Mouse (Mus musculus) forelimb bud, embryonic 11.5 days (tissue): ENCODE data around the gene Mecom.
A peak's percentile ranks its signal among the peaks of the same experiment; 100 is the strongest.

Experiments used
- DNase-seq: peaks from one replicate; pipeline ENCODE4 v3.0.0-alpha.2; 2012; ENCODE audit warnings: low read depth, low spot score

Mecom gene

DNA sequence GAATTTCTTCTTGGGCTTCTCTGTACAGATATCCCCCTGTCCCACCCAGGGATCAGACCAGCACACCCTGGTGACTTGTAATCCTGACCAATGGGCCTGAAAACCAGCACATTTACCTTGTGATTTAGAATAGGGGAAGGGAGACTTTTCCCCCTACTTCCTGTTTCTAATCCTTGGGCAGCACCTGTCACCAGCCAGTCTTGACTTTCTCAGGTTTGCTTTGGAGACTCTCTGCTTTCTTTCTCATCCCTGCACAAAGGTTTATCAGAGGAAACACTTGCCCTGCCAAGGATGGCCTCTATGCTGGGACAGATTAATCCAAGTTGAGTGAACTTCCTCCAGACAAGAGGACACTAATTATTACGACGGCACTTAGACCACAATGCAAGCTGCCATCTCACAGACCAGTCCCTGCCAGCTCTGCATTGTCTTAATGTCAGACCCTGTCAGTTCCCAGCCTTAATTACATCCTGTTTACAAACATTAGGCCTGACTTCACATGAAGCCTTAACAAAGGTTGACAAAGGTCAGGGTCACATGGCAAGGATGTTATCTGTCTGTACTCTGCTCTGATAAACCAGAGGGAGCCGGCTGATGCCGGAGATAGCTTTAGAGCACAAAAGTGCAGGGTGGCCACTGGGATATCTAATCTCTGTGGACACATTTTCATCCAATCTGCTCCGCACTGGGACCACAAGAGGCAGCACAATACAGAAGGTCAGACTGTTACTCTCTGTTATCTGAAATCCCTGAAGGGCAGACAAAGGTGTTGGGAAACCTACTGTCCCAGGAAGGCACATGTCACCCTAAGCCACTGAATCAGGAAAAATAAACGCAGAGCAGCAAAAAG lies 193.7 kb downstream of the Mecom start:
- no peak for DNase-seq

DNA sequence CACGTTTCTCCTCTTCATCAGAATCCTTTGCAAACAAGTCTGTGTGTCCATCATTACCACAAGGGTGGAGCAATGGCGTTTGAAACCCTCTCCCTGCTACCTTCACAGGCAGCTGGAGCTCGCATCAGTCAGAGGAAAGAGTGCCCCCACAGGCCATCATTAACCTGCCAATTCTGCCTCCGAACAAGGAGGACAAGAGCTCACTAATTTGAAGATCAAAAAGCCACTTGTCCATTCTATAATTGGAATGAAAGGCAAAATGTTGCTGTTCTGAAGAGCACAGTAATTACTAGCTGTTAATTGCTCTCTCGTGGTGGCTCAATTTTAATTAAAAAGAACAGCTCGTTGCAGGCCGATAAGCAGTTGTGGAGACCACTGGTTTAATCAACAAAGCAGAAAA lies 198.5 kb downstream of the Mecom start:
- DNase-seq = peak; percentile 32

DNA sequence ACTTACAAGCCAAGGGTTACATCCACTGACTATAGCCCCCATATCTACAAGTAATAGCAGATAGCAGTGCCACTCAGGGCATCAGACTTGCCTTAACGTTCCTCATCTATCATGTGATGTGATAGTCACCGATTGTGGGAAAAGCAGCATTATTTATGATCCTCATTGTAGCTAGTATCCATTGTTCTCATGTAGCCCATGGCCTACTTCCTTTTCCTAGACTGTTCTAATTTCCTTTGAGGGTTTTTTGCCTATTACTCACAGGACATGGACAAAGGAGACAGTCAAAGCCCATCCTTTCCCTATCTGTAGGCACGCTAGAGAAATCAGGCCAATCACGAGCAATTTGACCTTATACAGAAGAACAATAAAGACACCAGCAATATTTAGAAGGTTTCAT lies 203.7 kb downstream of the Mecom start:
- no peak for DNase-seq

DNA sequence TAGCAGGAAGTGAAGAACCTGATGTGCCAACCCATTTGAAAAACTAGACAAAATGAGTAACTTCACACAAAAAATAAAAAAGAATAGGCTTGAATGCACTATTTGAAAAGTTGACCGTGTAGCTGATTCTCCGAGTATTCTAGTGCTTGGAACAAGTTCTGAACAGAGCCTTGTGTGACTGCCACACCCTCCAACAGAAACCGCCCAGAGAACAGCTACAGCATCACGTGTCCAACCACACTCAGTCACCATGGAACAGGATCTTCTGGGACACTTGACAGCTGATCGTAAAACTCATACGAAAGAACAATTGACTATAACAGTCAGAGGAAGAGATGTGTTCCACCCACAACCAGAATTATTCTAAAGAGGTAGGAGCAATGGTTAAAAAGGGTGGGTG lies 215.5 kb downstream of the Mecom start:
- DNase-seq = no peak

DNA sequence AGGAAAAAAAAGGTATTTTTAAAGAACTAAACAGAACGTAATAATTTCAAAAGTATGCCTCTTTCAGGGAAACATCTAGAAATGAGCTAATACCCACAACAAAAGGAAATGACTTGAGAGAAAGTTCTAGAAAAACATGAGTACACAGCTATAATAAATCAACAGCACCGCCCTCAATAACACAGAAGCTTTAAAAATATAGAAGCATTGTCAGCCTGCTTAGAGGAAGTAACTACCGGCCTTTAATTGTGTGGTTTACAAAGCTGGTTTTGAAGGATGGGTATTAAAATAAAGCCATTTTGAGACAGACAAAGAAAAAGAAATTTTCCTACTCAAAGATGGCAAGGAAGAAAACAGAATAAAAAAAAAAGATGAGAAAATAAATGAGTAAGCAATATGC lies 217.3 kb downstream of the Mecom start:
- no peak for DNase-seq

DNA sequence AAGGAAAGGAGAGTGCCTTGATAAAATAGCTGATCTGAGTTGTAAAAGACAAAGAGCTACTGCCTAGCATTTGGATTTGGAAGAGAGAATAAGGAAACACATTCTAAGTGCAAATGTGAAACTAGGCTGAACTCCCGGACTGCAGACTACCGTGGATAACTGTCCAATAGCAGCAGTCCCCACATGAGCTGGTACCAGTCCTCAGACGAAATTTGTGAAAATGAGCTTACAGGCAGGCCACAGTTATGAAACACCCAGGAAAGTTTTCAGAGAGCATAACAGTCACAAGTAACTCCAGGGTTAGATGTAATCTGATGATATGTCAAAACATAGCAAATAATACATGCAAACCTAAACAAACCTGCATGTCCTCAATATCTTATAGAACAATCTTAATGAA lies 217.8 kb downstream of the Mecom start:
- no peak for DNase-seq

DNA sequence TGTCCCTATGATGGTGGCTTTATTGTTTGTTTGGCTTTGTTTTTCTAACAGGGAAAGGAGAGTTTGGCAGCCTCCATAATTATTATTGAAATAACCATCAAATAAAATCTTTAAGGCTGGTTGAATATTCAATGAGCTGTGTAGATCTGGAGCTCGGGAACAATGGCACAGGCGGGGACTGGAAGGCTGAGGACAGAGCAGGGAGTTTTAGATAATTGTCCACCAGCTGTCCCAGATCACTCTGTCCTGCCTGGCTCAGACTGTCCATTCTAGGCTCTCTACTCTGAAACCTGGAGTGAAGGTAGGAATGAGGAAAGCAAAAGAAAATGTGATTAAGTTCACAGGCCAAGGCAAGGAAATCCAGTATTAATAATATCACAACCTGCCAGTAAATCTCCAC lies 232.9 kb downstream of the Mecom start:
- DNase-seq = no peak

DNA sequence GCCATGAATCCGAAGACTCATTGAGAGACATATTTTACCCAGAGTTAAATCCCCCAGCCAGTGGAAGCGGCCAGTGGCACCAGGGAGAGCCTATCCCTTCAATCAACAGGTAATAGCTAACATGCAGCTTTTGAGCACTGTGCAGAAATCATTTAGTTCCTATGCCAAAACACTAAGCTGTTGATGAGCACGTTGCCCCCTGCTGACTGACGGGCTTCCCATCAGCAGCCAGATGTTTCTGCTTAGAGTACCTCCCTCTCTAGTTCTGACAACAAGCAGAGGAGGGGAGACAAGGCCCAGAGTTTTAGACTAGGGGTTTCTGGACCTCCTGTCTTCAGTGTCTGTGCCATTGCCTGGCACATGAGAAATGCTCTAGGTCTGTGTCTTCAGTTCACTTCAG lies 239.7 kb downstream of the Mecom start:
- DNase-seq = no peak

DNA sequence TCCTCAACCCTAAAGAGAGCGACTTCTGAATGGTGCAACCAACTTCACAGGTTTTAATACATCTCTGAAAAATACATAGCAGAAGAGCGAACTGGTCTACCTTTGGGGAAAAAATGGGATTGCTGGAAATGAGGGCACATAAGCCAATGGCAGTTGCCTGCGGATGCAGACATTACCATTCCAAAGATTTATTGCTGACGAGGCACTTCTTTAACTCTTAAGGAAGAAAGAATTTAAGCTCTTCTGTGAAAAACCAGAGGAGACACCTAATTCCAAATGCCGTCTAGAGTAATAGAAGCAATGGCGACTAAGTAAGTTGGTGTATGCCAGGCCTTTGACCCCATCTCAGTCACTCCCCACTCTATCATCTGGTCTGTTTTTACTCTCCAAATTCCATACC lies 240.2 kb downstream of the Mecom start:
- no peak for DNase-seq

DNA sequence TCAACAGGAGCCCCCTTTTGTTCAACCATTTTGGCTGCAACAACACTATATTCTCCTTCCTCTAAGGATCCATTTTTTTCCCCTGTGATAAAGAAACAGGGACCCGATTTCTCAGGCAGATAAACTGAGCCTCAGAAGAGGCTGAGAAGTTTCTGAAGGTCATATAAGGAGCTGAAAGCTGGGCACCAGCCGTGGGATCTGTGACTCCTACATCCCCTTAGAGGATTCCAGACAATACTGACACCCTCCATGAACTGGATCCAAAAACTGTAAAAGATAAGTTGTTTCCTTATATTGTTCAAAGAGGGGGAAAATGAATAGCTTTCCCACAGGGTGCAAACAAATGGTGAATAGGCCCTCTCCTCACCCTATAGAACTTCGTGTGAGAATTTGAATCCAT lies 241.7 kb downstream of the Mecom start:
- no peak for DNase-seq

DNA sequence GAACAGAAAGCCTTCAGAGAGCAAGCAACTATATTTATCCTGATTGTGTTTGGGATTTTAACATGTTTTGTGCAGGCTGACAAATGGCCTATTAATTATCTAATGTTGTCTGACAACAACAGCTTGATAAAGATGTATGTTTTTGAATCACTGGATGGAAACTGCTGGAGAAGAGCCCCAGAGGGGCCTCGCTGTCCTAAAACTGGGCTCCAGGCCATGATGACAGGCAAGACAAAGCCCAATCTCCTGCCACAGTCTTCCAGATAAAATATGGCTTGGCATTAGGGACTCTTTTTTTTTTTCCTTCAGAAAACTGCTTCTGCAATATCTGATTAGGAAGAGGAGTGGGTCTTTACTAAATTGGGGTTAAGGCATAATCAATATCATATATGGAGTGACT lies 248.3 kb downstream of the Mecom start:
- DNase-seq = no peak

DNA sequence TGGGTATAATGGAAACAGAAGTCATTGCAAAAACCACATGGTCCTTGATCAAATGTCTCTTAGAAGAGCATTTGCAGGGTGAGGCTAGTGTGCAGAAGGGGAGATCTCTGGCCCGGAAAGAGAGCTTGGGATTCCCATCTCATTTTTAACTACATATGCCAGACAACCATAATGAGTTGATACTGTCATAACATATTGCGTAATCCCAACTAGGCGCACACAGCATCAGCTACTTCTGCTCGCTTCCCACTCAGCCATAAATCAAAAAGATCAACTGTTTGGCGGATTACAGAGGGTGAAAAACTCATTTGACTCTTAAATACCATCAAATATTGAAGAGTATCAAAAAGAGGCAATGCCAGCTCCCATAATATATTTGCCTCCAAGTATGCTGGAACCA lies 253.4 kb downstream of the Mecom start:
- DNase-seq = no peak

DNA sequence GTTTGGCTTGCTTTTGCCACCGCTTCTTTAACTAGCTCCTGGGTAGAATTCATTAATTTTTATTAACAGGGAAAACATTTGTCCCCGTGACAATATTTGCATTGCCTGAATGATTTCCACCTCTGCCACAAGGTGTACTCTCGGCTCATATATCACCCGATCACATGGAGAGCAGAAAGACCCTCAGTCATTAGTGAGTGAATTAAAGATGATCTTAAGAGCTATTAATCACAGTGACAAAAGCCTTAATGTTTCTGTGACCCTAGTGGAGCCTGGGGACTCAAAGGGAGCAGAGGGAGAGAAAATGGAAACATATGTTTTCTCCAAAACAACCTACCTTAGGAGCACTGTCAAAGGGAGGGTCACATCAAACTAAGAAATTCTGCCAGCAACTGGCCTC lies 261.3 kb downstream of the Mecom start:
- peak; percentile 49 for DNase-seq

DNA sequence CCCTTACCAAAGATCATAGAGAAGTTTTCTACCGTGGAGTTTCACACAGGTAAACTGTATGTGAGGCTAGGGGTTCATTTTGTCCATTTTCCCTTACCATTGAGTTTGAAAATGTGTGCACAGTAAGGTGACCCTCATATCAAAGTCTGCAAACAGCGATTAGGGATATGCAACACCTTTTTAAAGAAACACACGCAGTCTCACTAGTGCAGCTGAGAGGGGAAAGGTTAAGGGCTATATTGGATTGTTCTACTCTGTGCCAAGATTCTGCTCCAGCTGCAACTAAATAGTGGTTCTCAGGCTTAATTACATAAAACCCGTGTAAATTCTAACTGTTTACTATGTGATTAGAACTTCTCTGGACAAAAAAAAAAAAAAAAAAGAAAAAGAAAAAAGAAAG lies 263.7 kb downstream of the Mecom start:
- DNase-seq = no peak

DNA sequence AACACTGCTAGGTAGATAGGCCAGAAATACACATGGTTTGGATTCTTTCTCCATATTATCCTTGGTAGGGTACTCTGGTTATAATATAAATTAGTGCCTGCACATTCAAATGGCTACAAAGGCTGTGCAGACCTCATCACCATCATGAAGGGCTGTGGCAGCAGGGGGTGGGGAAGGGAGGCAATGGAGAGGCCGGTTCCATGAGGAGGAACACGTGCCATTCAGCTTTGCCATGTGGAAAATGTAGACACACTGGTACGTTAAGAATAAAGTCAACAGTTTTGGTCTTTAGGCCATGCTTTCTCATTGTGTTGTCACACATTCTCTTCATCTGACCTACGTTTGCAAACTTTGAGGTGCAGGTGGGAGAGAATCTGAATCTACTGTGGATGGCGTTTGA lies 264.2 kb downstream of the Mecom start:
- no peak for DNase-seq

DNA sequence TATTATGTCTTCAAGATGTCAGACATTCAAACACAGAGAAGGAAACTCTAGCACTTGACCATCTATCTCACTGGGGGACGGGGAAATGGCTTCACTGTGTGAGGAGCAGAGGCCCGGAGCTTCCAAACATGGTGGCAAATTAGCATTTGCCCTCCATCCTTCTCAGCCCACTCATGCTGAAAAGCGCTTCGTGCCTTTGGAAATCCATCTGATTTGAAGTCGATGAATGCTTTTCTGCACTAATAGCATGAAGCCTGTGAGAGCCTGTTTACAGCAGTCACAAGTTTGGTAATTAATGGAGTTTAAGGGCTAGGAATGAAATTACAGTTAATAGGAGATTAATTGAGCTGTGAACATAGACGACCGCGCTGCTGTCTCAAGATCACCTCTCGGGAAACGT lies 270.2 kb downstream of the Mecom start:
- no peak for DNase-seq

DNA sequence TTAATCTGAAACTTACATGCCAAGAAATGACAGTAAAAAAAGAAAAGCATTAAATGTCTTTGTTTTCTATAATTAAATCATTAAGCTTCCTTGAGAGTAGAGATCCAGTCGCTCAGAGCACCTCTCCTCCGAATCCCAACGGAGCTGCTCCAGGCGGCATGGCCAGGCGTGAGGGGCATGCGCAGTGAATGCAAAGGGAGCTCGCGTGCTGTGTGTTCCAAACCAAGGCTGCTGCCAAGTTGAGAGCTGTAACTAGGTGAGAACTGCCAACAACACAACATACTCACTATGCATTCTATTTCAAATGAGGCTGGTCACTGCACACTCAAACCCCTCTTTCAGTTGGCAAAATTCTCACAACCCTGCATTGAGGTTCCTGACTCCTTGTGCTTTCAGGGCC lies 271.7 kb downstream of the Mecom start:
- no peak for DNase-seq

DNA sequence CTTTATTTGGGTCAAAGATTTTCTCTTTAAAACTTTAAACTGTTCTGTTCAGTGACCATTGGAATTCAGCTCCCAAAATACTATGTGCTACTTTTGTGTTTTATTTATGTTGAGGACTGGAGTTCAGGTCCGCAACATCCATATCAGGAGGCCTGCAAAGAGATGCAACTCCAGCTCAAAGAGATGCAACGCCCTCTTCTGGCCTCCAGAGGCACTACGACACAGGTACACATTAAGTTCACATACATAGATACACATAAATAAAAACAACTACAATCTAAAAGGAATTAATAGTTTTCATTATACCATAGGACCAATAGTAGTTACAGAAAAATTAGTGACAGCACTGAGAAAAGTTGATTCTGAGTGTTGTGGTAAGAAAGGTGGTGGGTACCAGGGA lies 278.6 kb downstream of the Mecom start:
- no peak for DNase-seq

DNA sequence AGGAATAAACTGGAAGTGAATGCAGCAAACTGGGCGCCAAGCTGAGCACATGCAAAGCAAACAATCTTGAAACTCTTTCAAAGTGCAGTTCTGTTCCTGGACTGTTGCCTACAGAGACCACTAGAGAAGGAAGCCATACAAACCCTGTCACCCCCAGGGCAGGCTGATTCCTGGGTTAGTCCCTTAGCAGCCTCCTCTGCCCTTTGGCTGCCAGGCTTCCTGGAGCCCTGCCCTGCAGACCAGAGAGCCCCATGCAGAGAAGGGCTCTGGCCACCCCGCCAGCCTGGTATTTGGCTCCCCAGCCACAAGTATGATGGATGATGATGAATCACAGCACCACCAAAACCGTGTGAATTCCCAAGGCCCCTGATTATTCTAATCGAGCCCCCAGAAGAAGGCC lies 286.9 kb downstream of the Mecom start:
- DNase-seq = no peak

DNA sequence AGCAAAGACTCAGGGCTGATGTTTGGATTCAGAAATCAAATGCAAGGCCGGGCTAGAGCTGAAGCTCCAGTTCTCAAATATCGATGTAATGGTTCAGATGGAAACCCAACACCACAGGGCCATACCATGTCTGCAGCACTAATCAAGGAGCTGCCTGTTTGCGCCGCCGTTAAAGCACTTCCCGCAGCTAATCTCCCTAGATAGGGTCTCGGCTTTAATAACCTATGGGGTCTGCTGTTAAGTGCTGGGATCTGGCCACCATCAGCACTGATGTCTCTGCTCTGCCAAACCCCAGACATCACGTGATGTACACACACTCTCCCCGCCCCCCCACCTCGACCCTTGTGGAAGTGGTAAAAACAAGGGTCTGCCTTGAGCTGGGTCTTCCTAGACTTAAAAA lies 289.4 kb downstream of the Mecom start:
- DNase-seq = peak; percentile 59

DNA sequence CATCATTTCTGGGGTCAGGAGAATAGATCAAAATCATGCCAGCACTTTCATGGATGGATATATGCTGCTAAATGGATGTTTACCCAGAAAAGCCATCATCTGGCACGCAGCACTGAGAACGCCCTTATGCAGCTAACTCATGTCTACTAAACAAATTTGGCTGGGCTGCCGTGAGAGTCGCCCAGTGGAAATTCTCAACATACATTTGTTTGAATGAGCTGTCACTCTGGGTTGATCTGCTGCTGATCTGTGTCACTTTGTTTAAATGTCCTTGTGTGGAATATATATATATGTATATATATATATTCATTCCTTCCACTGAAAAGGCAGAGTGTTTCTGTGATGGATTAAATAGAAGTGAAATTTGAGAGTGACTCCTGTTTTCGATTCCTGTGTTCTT lies 290.0 kb downstream of the Mecom start:
- no peak for DNase-seq

DNA sequence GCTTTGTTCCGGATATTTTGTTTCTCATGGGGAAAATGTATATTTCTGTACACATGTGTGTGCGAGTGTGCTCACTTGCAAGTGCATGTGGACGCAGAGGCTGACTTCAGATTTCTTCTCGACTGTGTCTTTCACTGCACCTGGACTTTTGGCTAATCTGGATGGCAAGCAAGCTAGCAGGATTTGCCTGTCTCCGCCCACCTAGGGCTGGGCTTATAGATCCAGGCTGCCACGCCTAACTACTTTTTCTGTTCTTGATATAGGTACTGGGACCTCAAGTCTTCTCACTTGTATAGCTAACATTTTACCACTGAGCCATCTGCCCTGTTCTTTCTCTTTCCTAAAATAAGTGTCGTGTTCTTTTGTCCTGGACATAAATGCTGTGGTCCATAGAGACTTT lies 290.9 kb downstream of the Mecom start:
- DNase-seq = no peak

DNA sequence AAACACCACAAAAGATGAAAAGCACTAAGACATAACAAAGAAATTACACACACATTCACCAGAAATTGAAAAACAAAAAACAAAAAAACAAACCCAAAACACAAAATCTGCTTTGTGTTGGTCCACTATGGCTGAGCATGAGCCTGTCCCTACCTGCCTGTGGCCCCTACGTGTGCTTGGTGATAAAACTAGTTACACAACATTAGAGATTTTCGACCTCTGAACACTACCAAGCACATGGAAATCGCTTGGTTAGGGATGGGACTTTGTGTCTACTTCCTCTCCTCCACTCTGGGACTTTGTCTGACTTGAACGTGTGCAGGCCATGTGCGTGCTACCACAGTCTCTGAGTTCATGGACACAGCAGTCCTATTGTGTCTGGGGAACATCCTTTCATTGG lies 292.0 kb downstream of the Mecom start:
- DNase-seq = no peak

DNA sequence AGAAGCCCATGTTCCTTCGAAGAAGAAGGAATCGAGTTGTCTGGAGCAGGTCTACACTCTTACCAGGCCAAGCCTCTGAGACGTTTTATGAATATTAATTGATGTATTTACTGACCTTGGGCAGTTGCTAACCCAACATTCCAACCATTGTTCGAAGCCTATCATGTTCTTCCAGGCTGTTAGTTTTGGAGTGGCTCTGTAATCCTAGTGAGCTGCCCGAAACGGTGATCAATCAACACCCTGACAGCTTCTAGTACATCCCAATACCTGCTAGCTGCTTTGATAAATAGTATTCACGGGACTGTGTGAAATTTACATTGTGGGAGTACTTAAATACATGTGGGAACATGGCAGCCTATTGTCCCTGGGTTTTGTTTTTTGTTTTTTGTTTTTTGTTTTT lies 293.4 kb downstream of the Mecom start:
- DNase-seq = no peak
